Mouse (Mus musculus): ENCODE measurements around the gene Ugt1a6a.

- TF ChIP-seq CTCF (conservative IDR thresholded peaks at IDR 0.05; ENCODE audit: low read length), result no peak
- no peak for TF ChIP-seq NANOG (IDR thresholded peaks at IDR 0.05; ENCODE audit: borderline replicate concordance, low read length)
- no peak for TF ChIP-seq POU5F1 (IDR thresholded peaks at IDR 0.05; ENCODE audit: borderline replicate concordance, low read length)
Observed at GRCm38 (mm10) chr1:88235894-88236415, 101.3 kb downstream of the Ugt1a6a start.

Data from E14TG2a.4 (cell line).